Mouse (Mus musculus): Measurements from ENCODE around the gene Ms4a4b.
"Not testable (repeated sequence)": the region's sequence is repeated elsewhere in the genome, so short reads cannot be mapped to it uniquely, and the experiment has no call there.

The Ms4a4b gene

GRCm38 (mm10) chr19:11443338-11443737 is at the start of gene Ms4a4b:
Ms4a4b (plus strand) TSS chr19:11443553.
- DNase-seq (ENCODE audit: low read depth), result peak; percentile 80

GRCm38 (mm10) chr19:11395769-11396168 is 47.6 kb upstream of the Ms4a4b start:
- DNase-seq (ENCODE audit: low read depth), result peak; percentile 23

GRCm38 (mm10) chr19:11404527-11404926 is 38.8 kb upstream of the Ms4a4b start, which contains the start of gene Ms4a4c:
Ms4a4c (plus strand) TSS chr19:11404770.
- DNase-seq (ENCODE audit: low read depth), result no peak

GRCm38 (mm10) chr19:11407428-11407827 is 35.9 kb upstream of the Ms4a4b start:
- peak; percentile 46 for DNase-seq (ENCODE audit: low read depth)

- peak; percentile 72 for DNase-seq (ENCODE audit: low read depth)
Measured at GRCm38 (mm10) chr19:11408591-11408990, 34.8 kb upstream of the Ms4a4b start.

GRCm38 (mm10) chr19:11411640-11412039 is 31.7 kb upstream of the Ms4a4b start:
- DNase-seq (ENCODE audit: low read depth), result peak; percentile 73

GRCm38 (mm10) chr19:11414084-11414483 is 29.3 kb upstream of the Ms4a4b start:
- peak; percentile 59 for DNase-seq (ENCODE audit: low read depth)

GRCm38 (mm10) chr19:11415581-11415980 is 27.8 kb upstream of the Ms4a4b start:
- DNase-seq (ENCODE audit: low read depth), result no peak

GRCm38 (mm10) chr19:11418865-11419264 is 24.5 kb upstream of the Ms4a4b start:
- peak; percentile 52 for DNase-seq (ENCODE audit: low read depth)

GRCm38 (mm10) chr19:11431209-11431608 is 12.1 kb upstream of the Ms4a4b start:
- not testable (repeated sequence) for DNase-seq (ENCODE audit: low read depth)

- DNase-seq (ENCODE audit: low read depth), result peak; percentile 73
Measured at GRCm38 (mm10) chr19:11435058-11435834, 8.1 kb upstream of the Ms4a4b start.

GRCm38 (mm10) chr19:11443964-11444363 is 611 bp downstream of the Ms4a4b start:
- peak; percentile 58 for DNase-seq (ENCODE audit: low read depth)

GRCm38 (mm10) chr19:11447238-11447637 is 3.9 kb downstream of the Ms4a4b start:
- peak; percentile 73 for DNase-seq (ENCODE audit: low read depth)

- not testable (repeated sequence) for DNase-seq (ENCODE audit: low read depth)
Measured at GRCm38 (mm10) chr19:11459041-11459440, 15.7 kb downstream of the Ms4a4b start.

- not testable (repeated sequence) for DNase-seq (ENCODE audit: low read depth)
Measured at GRCm38 (mm10) chr19:11464795-11465194, 21.4 kb downstream of the Ms4a4b start.

GRCm38 (mm10) chr19:11466471-11466870 is 23.1 kb downstream of the Ms4a4b start:
- peak; percentile 47 for DNase-seq (ENCODE audit: low read depth)

GRCm38 (mm10) chr19:11468361-11468760 is 25.0 kb downstream of the Ms4a4b start:
- DNase-seq (ENCODE audit: low read depth), result not testable (repeated sequence)

- DNase-seq (ENCODE audit: low read depth), result peak; percentile 54
Measured at GRCm38 (mm10) chr19:11469215-11469614, 25.9 kb downstream of the Ms4a4b start, which contains the start of gene Ms4a6c. Ms4a6c (plus strand) TSS chr19:11469366.

GRCm38 (mm10) chr19:11479714-11480113 is 36.4 kb downstream of the Ms4a4b start:
- no peak for DNase-seq (ENCODE audit: low read depth)

GRCm38 (mm10) chr19:11482684-11483083 is 39.3 kb downstream of the Ms4a4b start:
- peak; percentile 76 for DNase-seq (ENCODE audit: low read depth)

GRCm38 (mm10) chr19:11483941-11484340 is 40.6 kb downstream of the Ms4a4b start:
- DNase-seq (ENCODE audit: low read depth), result peak; percentile 80

GRCm38 (mm10) chr19:11484388-11484787 is 41.0 kb downstream of the Ms4a4b start:
- DNase-seq (ENCODE audit: low read depth), result peak; percentile 88

GRCm38 (mm10) chr19:11485266-11485665 is 41.9 kb downstream of the Ms4a4b start:
- DNase-seq (ENCODE audit: low read depth), result no peak

GRCm38 (mm10) chr19:11485746-11486145 is 42.4 kb downstream of the Ms4a4b start, which contains the start of gene Gm8369:
Gm8369 (plus strand) TSS chr19:11485938.
- DNase-seq (ENCODE audit: low read depth), result peak; percentile 93
